Mouse (Mus musculus): Measurements from ENCODE around the gene Anln.

DNA sequence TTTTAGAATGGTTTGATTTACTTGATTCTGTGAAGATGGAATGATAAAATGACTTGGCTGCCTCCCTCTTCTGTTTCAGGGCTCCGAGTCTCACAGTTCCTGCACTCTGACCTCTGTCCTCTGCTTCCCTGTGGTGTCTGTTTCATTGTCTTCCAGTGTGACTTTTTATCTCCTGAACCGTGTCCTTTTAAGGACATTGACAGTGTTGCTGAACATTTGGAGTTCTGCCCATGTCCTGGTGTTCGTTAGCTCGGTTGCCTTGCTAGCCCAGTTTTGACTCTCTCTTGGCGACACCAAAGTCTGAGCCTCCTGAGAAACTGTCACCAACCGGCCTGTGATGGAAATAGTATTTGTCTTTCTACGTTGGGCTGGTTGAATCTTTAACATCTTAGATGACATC lies 31.5 kb upstream of the Anln start:
- TF ChIP-seq CTCF (IDR thresholded peaks at IDR 0.05; ENCODE audit: low read depth) (no peak), EP300 (IDR thresholded peaks at IDR 0.05; ENCODE audit: low read depth) (no peak)

Data from liver, embryonic 14.5 days (tissue).